Mouse (Mus musculus) R1 (cell line): ENCODE measurements around the gene Matk.
A peak's percentile ranks its signal among the peaks of the same experiment; 100 is the strongest.

Source experiments
- DNase-seq: peaks from one replicate; pipeline ENCODE4 v3.0.0-alpha.2; 2018; ENCODE audit warnings: low read depth, low spot score

The Matk gene

DNA sequence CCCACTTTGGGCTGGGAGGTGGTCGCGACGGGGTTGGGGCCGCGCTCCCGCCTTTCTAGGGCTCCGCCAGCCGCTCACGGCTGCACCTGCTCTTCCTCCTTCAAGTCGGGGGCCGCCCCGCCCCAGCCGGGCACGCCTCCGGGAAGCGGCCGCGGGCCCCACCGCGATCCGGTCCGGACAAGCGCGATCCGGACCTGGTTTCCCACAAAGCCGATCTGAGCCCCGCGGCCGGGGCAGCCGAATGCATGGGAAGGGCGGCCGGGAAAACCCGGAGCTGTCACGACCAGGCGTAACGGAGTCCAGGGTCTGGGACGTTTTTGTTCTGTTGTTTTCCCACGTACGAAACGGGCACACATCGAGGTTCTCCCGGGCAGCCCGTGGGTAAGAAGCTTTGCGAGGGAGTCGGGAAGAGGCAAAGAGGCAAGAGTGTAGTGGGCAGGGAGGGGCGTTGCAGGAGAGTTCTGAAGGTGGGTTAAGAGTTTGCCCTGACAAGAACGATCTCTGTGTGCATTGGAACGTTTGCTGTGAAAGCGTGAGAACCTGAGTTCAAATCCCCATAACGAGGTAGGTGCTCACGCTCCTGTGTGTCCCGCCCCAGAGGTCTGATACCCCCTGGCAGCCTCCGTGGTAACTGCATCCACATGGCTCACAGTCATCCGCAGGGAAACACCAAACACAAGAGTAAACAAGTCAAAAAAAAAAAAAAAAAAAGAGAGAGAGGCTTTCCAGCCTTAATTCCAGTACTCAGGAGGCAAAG, 33.1 kb downstream of the Matk start:
- peak; percentile 93 for DNase-seq

DNA sequence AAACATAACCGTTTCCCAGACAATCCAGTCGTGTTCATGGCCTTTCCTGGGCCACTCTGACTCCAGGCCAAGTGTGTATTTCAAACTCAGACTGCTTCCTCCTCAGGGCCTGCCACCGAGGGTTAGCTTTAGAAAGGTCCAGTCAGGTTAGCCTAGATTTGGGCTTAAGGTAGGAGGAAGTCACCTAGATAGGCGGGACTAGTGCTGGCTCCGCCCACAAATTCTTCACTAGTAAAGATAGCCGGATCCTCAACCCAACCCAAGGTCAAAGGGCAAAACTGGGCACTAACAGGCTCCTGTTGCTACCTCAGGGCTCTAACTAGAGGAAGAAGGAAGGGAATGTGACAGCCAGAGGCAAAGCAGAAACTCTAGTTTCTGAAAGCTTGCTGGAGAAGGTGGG, 33.9 kb downstream of the Matk start:
- DNase-seq = peak; percentile 74

DNA sequence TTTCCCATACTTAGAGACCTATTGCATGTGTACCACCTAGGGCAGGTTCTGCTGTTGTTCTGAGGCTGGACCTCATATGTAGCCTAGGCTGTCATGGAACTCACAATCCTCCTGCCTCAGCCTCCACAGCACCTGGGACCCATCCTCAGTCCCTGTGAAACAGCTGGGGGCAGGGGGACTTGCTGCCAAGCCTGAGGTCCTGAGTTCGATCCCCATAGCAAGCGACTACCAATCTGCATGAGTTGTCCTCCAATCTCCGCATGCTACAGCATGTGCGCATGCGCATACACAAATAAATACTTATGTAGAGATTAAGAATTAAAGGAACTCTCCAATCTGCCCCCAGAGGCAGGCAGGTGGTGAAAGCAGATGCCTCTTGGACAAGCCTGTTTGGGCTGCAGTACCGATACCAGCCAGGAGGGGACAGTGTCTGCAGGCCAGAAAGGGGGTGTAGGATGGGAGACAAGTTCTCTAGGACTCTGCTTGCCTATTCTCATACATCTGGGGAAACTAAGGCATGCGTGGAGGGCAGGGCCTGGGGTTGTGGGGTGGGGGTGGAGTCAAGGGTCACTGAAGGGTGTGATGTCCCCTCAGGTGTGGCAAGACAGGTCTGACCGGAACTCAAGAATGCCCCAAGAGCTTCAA, 34.9 kb downstream of the Matk start:
- DNase-seq = peak; percentile 87

DNA sequence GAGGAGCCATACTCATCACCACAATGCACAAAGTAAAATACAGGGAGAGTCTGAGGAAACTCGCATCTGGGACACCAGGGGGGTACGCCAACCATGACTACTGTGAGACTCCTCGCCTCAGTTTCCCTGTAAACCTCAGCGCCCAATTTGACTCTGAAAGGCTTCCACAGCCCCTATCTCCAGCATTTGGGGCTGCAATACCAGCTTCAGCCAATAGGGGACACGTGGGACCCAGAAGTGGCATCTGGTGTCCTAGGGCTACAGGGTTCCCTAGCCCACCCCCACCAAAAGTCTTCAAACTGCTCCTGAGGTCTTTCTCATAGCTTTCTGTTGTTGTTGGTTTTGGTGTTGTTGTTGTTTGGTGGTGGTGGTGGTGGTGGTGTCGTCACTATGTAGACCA, 35.9 kb downstream of the Matk start:
- peak; percentile 82 for DNase-seq

DNA sequence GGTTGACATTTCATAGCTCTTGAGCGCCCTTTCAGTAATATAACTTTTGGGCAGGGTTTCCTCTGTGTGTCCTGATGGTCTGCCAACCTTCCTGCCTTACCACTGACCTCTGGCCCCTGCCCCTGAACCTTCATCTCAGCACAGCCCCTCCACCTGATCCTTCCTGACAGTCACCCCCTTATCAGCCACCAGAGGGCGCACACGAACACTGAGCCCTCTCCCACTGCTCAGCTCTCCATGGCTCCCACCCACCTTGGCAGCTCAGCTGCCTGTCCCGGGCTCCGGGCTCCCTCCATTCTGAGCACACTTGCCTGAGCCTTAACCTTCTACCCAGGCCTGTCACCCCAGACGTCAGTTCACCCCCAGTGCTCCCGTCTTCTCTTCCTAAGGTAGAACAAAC, 36.5 kb downstream of the Matk start:
- DNase-seq = peak; percentile 87

DNA sequence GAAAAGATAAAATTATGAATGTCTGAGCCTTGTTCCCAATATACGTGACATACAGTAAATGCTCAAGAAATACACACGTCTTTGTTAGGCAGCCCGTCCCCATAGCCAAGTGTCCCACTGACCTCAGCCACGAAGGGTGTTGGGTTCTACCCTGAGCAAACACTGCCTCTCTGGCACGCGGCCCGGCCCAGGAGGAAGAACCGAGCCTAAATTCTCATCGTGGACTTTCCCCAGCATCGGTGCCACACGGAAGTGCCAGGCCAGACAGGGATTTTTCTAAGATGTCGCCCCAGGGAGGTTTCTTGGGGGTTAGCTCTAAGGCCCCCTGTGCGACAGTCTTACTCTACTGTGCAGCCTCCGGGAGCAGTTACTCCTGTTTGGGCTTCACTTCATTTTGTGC, 37.1 kb downstream of the Matk start:
- DNase-seq = no peak

DNA sequence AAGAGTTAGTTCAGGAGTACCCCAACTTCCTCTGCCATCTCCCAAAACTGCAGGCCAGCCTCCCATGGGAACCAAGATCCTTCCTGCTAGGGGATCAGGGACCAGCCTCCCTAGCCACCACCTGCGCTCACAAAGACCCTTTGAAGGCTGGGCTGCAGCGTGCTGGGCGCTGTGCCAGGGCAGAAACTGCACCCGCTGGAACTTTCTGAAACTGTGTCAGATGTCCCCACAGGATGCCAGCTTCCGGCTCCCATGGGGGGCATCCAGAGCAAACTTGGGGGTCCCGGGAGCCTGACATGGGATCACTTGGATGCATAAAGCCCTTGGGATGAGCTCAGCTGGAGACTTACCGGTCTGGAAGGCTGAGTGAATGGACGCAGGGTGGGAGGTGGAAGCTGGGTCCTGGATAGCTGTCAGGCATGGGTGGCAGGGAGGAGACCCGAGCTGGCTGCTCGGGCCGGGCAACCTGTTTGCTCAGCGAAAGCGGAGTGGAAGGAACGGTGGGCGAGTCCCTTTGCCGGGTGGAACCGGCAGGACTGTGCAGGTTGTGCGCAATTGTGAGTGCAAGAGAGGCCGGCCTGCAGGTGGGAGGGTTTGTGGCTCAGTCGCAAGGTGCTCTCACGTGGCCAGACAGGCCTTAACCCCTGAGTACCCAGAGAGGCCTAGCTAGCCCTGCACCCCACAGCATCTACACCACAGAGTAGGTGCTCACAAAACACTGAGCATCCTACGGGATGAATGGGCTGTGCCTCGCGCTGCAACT, 38.1 kb downstream of the Matk start:
- peak; percentile 57 for DNase-seq

DNA sequence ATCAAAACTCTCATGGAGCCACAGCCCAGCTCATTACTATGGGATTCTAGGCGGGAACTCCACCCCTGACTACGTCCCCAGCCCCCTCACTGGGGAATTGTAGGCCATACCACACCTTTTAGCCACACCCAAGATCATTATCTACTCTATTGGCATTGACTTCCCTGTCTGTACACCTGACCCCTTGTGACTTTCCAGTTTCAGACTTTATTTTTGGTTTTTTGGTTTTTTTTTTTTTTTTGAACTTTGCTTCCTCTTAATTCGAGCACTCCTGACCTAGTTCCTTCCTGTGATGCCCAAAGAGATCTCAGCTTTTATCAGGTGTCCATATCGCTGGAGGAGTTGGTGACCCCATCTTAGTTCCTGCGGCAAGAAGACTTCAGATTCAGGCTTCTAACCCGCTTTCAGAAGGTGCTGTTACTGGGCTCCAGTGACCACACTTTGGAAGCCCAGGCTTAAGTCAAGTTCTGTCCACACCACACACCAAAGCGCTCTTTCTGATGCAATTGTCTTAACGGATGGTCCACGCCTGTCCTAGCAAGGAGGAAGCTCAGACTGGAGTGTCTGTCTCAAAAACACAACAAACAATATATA, 38.9 kb downstream of the Matk start, which contains the start of gene Tjp3:
TSS of gene Tjp3 (minus strand) at position 71 of the 594 bp plus-strand sequence.
- no peak for DNase-seq

DNA sequence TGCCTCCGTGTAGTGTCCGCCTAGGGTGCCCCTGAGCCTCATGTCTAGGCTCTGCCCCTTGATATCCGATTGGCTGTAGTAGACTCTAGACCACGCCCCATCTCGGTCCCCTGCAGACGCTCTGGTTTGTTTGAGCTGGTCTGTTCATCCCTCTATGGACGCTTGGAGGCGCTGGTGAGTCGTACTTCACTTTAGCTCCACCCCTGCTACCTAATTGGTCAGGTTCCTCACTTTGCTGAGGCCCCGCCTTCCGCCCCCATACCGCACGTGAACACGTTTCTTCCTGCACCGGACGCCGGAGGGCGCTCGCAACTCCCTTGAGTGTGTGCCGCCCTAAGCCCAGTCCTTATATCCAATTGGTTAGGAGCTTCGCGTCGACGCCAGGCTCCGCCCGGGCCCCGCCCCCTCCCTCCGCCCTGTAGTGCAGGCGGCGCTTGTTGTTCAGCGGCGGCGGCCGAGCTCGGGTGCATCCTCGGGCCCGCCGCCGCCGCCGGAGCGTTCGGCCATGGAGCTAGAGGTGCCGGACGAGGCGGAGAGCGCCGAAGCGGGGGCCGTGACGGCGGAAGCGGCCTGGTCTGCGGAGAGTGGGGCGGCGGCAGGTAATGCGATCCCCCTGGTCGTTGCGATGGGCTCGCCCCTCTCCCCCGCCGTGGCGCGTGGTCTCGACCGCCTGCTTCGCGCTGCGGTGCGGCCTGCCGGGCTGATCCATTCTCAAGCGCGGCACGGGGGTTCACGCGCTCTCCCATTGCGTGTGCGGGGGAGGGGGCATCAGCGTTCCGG, 40.0 kb downstream of the Matk start, which contains the start of gene Pip5k1c:
TSS of gene Pip5k1c (plus strand) at position 410 of the 780 bp plus-strand sequence.
- peak; percentile 100 for DNase-seq

DNA sequence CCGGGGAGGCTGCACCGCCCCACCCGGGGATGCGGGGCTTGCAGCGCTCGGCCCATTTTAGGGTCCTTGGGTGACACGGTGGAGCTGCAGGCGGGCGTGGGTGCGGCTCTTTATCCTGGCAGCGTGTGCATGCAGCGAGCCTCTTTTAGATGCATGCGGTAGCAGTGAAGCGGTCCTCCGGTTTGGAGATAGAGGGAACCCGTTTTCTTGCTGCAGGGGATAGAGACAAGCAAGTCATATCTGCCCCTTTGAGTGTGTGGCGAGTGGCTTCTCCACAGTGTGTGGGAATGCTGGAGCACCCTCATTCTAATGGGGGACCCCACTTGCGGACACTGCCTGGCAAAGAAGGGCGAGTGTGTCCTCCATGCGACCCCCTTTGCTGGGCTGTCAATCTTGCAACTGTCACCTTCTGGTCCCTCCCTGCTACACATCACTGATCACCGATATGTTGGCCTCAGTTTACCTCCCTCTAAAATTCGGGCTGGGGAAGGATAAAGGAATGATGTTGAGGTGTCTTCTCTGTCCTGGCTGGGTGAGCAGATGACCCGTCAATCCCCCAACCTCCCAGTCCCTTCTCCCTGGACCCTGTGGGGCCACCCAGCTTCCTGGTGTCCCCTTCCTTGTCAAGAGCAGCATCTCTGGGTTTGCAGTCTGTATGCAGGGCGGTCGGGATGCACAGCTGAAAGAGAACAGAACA, 40.7 kb downstream of the Matk start:
- no peak for DNase-seq

DNA sequence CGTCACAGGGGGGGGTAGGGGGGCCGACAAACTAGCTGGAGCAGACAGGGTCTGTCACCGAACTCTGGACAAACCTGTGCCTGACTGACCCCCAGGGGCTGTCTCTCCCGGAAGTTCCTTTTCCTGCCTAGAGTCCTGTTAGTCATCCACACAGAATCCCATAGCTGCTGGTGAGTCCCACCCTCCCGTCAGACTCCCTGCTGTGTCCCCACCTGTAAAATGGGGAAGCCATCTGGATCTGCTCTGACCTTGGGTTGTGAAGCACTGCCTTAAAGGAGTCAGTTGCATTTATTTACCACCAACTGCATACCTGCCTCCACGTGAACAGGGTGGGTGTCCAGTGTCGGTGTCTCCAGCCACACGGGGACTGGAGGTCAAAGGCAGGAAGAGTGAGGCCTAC, 41.7 kb downstream of the Matk start:
- peak; percentile 60 for DNase-seq

DNA sequence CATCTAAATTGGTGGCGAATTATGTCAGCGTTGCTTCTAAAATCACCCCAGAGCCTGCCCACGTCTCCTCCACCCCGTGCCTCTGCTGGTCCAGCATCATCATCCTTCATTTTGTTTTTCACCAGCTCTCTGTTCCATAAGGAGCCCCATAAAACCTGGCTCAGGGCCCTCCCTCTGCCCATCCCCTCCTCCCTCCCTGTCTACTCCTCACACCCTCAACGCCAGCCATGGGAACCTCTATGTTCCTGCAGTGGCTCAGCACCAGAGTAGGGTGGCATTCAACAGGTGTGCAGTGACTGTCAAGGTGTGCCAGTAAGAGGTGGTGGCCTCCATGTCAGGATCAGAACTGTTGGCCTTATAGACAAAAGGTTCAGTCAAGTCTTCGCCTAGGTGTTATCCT, 42.5 kb downstream of the Matk start:
- DNase-seq = no peak

DNA sequence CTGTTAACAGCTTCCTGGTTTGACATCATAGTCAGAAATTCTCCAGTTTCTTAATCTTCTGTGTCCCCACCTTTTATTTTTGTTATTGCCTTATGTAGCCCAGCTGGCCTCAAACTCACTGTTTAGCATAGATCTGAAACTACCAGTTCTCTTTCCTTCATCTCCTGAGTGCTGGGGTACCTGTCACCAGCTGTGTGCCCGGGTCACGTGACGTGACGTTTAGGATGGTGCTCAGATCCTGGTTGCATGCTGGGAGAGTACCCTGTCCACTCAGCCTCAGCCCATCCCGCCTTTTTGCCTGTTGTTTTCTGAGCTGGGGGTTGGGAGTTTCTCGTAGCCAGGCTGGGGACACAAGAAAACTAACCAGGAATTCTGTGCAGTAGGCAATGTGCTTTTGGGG, 44.5 kb downstream of the Matk start:
- DNase-seq = no peak

DNA sequence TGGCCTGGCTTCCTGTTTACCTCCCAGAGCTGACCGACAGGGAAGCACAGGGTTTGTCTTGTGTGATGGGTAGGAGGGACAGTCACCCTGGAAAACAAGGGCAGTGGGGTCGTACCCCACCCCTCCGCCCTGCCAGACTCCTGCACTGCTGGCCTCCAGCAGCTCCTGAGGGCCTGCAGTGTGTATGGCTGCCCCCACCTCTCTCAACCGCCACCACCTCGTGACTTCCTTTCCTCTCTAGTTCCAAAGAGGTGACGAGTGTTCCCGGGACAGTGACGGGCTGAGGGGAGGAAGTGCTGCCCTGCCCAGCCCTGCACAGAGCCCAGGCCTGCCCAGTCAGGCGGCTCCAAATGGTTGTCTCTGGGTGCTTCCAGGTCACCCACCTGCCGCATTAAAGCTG, 45.1 kb downstream of the Matk start:
- no peak for DNase-seq

DNA sequence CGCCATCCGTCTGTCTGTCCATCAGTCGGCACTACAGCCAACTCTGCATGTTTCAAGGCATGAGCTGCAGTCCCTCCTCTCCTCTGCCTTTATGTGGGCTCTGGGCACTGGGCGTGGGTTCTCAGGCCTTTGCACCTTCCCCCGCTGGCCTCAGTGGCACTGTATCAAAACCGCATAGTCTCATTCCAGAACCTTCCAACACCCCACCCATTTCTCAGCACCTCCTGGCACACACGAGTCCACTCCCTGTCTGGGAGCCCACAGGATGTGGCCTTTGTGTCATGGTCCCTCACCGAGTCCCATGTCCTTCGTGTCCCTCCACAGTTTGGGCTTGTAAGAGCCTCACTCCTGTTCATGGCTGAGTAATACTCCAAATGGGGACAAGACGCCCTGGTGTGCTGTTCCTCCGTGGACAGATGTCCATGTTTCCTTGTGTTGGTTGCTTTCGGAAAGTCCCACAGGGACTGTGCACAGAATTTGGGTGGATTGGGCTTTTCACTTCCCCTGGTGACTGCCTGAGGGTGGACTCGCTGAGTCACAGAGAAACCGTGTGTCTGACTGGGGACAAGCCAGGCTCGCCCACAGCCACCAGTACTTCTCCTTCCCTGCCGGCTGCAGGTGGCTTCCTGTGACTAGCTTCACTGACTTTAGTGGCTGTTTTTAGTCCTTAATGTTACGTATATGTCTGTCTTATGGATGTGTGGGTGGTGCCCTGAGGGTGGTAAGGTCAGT, 45.8 kb downstream of the Matk start:
- DNase-seq = no peak

DNA sequence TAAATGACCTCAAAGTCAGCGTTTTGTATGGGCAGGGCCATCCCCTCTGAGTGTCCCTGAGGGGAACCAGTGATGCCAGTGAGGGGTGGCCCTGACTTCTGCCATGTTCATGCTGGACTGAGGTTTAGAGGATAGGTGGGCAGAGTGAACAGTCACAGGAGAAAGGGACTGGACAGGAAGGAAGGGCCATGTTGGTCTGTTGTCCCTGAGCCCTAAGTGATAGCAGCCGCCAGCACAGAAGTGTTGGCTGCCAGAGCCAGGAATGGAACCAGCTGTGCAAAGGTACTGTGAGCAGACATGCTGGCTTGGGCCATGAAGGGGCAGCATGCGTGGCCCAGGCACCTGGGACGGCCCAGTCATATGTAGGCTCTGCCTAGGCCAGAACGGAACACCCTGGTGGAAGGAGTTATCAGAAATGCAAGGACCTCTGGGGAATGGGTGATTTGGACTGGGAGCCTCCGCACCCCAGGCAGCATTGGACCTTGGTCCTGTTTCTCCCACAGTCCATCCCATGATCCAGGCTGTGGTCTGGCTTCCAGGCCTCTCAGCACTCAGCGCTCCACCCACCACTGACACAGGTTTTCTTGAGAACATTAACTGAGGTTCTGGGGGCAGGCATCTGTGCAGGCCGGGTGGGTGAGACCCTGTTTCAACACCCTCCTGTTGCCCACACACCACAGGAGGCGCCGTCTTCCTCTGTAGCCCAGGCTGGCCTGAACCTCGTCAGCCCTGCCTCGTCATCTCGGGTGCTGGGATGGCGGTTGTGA, 47.0 kb downstream of the Matk start:
- no peak for DNase-seq

DNA sequence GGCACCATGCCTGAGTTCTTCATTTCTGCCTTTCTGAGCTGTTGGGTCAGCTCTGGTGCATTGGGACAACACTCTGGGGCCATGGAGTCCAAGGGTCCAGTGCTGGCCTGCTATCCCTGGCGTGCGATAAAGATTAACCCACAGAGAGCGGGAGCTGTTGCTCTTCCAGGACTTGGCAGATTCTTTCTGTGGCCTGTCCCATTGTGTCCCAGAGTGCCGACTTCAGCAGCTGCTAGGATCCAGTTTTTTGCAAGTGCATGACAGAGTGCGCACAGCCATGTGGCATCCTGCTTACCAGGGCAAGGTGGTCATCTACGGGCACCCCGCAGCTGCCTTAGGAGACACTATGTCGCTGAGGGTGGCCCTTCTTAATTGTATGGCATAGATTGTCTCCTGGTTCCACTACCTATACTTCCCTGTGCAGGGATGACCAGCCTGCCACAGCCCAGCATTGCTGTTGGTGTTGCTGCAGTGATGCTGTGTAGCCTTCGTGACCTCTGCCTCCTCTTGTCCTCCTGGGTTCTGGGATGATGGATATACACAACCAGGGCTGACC, 47.7 kb downstream of the Matk start:
- DNase-seq = no peak

DNA sequence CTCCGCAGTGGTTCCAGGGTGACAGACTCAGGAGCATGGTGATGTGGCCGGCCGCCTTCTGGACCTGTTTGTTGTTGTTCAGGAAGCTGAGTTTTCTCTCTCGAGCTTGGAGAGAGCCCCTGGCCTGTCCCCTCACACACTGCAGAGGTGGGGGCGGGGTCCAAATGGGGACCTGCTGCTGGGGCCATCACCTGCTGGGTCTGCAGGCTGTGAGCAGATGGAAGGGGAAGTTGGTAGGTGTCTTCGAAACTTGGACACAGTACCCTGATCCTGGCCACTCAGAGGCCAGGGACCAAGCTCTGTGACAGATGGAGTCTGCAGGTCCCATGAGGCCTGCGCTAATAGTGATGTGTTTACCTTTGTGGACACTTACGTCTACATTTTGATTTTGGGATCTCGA, 48.6 kb downstream of the Matk start:
- DNase-seq = no peak

DNA sequence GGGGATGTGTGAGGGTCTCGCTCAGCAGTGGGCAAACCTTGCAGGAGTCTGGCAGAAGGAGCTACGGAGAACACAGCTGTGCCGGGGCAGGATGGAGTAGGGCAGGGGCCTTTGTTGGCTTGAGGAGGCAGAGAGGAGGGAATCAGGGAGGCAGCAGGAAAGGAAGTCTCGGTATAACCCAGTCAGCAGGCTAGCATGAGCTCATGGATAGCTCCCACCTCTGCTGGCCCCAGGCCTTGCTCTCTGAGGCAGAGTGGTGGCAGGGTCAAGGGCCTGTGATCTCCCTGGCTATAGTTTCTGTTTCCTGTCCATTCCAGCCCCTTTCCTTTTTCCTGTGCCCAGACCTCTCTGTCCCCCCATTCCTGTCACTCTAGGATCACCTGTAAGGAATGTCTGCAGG, 49.6 kb downstream of the Matk start:
- no peak for DNase-seq
